Mouse (Mus musculus) liver, adult 2 months (tissue): ENCODE results near the gene Lor.

Experiments used
- CTCF ChIP-seq: fragments of 200-500 bp; IDR thresholded peaks from 2 replicates; pipeline ENCODE4 v1.5.1; 2011; ENCODE audit warnings: low read depth, low read length, control low read depth
- POLR2A ChIP-seq: fragments of 200-500 bp; IDR thresholded peaks from 2 replicates; pipeline ENCODE4 v1.6.1; 2011; ENCODE audit warnings: low read length, control low read depth; ENCODE audit not compliant: insufficient read depth; ENCODE audit errors: extremely low read depth

DNA sequence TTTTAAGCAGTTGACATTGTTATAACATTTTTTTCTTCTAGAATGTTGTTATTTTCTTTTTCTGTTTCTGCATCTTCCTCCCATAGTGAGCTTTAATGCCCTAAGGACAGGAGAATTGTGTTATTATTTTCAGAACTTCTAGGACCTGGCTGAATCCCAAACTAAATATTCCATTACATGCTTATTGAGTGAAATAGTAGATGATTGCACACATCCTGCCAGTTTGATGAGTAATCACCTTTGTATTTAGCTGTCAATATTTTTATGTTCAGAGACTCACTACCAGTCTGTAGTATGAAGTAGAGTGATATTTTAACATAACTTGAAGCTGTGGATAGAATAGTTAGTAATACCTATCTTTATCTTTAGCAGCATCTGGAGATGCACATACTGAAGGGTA, 28.6 kb upstream of the Lor start:
- TF ChIP-seq CTCF (no peak), POLR2A (no peak)
